Mouse (Mus musculus) bone marrow macrophage, adult 2 months (primary cell): ENCODE results near the gene Cnst.

Experiments used
- CTCF ChIP-seq: IDR thresholded peaks from 2 replicates; pipeline ENCODE4 v1.5.1; 2012; ENCODE audit warnings: low read depth, mild to moderate bottlenecking, low read length, moderate library complexity
- POLR2A ChIP-seq: IDR thresholded peaks from 2 replicates; pipeline ENCODE4 v1.6.1; 2012; ENCODE audit warnings: mild to moderate bottlenecking, low read depth, low read length, borderline replicate concordance

DNA sequence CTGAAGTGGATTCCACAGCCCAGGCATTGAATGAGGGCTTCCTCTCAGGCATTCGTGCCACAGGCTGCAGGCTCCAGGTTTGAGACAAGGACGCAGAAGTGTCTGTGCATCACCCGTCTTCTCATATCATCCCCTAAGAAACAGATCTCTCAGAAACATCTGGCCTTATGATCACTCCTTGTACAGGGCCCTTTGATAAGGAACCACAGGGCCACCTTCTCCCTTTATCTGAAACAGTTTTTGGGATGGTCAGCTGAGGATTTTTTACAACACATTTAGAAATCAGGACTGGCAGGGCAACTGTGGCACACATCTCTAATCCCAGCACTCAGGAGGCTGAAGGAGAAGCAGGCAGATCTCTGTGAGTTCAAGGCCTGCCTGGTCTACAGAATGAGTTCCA, 103.2 kb downstream of the Cnst start:
- TF ChIP-seq POLR2A (no peak), CTCF (no peak)
